Mouse (Mus musculus): Measurements from ENCODE around the gene Fastkd3. TPM values are rescaled to one million over a fixed set of nuclear protein-coding genes. Genes with fewer than 3 reads are reported as not detected.

The Fastkd3 gene
- 21.9 TPM for polyA plus RNA-seq (2014; fragmentation: Illumina TruSeq; extraction: RNeasy Lipid Tissue Mini Kit (QIAGEN cat#74804); ENCODE audit: low read depth, low replicate concordance)

DNA sequence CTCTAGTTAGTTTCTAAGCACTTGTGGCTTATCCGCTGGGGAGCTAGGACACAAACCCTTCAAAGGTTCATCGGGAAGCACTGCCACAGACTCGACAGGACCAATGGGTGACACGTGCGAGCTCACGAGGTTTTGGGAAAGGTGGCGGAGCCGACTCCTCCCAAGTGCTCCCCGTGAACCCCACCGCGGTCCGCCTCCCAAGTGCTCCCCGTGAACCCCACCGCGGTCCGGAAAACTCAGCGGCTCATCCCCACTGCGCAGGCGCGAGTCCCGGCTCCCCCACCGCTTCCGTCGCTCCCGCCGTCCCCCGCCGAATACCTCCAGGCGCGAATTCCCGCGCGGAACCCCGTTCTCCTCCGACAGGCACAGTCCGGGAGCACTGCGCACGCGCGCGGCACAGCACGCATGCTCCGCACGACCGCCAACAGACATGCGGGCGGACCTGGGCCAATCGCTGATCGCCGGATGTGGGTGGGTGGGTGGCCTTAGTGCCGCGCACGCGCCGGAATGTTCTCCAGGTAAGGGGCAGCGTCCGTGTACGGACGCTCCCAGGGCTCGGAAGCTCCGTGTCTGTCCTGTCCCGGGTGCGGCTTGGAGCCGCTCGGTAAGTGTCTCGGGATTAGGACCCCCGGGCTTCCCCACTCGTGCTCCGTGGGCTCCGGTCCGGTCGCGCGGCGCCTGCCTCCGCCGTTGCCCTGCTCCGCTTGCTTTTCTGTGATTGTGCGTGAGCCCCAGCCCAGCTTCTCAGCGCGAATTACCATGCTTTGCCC is at the start of gene Fastkd3, which contains the start of gene Mtrr:
Gene Fastkd3 (plus strand): TSS at position 488 of the 770 bp plus-strand sequence.
Gene Mtrr (minus strand): TSS at position 403 of the 770 bp plus-strand sequence.

DNA sequence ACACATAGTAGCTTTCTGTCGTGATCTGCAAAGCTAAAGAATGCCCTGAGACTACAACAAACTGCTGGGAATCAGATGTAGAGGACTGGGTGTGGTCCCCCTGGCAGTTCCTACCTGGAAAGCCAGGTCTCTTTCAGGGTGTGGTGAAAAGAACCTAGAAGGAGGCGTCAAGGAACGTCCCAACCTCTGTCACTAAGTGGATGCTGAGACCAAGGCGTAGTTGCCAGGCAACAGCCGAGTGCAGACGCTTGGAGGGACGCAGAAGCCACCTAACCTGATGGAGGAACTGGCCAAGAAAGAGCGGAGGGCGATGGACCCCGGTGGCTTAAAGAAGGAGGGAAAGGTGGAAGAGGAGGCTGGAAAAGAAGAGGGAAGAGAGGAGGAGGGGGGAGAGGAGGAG is 15.2 kb downstream of the Fastkd3 start, which contains the start of gene 1700001L19Rik:
Gene 1700001L19Rik (plus strand): TSS at position 223 of the 400 bp plus-strand sequence.

Other genes starting within 250 kb of the Fastkd3 start
- gene Mtrr, start 85 bp upstream of the Fastkd3 start, polyA plus RNA-seq (2014; fragmentation: Illumina TruSeq; extraction: RNeasy Lipid Tissue Mini Kit (QIAGEN cat#74804); ENCODE audit: low read depth, low replicate concordance), result 10.0 TPM
- gene 1700001L19Rik, start 15.2 kb downstream of the Fastkd3 start, polyA plus RNA-seq (2014; fragmentation: Illumina TruSeq; extraction: RNeasy Lipid Tissue Mini Kit (QIAGEN cat#74804); ENCODE audit: low read depth, low replicate concordance), result 0.87 TPM